Mouse (Mus musculus) ovary, adult 18-20 months (tissue): ENCODE results near the gene Dab2.

ENCODE experiments used
- DNase-seq: peaks from one replicate; pipeline ENCODE4 v3.0.0; 2022; ENCODE audit warnings: low spot score, mixed read lengths

Dab2 gene

DNA sequence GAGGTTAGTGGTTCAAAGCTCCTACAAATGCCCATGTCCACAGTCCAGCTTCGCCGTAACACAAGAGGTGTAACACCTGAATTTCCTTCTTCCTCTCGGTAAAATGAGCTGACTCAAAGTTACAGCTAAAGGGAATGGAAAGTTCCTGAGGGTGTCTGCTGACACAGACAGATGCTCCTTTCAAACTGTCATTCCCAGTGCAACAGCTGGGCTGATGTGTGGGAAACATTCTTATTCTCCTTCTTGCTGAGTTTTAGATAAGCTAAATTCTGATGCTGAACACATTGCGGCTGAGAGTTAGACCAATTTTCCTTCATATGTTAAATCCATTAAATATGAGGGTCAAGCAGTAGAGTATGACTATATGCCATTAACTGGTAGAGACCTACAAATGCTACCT is 94.0 kb downstream of the Dab2 start:
- no peak for DNase-seq

DNA sequence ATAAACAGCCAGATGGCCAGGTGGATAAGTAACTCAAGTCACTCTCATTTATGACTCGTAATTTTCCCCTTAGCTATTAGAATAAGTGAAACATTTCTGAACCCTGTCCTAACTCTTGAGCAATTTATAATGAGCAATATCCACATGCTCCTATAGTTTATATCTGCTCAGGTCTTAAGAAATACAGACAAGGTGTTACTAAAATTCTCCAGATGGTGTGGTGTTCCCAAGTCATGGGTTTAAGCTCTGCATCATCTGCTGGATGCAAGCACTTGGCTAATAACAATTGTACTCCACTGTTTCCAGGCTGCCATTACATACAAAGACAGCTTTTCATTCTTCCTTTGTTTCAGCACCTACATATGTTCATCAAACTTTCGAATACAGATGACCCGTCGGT is 98.6 kb downstream of the Dab2 start:
- DNase-seq, result no peak

DNA sequence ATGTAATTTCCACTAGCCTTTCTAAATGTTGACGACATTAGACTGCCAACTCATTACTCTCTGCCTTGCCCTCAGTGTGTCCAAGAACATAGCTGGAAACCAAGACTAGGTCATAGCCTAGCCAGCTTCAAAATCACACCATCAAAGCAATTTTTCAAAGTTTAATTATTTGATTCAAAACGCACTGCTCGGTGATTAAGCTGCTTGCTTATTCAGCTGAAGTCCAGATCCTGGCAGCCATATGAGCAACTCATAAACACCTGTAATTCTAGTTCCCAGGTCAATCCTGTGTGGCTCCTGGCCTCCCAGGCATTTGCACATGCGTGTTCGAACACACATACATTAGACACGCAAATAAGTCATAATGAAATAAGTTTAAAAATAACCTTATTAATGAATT is 99.3 kb downstream of the Dab2 start:
- DNase-seq, result no peak

DNA sequence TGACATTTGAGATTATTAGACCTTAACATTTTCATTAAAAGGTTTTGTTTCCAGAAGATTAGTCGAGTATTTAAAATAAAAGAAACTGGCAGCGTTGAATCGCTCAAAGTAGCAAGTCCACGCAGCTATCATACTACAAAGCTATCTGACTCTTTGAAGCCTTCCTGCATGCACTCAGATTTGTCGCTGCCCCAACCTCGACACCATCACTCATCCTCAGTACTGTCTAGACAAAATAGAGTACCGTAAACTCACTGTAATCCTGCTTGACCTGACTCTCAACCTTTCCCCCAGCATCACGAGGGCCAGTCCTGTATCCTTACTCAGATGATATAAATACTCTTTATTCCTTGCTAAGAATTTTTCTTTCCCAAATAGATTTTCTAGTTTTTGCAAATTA is 100.5 kb downstream of the Dab2 start:
- no peak for DNase-seq

DNA sequence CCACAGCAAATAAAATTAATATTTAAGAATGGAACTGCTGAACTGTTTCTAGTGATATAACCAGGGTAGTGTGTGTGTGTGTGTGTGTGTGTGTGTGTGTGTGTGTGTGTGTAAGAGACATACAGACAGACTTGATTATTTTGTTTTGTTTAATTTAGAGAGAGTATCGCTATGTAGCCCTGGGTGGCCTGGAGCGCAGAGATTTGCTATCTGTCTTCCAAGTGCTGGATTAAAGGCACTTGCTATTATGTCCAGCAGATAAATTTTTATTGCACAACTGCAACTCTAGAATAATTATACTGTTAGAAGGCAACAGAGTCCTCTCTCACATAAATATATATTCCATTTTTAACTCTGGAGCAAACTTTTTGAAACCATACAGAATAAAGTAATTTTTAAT is 102.8 kb downstream of the Dab2 start:
- no peak for DNase-seq

DNA sequence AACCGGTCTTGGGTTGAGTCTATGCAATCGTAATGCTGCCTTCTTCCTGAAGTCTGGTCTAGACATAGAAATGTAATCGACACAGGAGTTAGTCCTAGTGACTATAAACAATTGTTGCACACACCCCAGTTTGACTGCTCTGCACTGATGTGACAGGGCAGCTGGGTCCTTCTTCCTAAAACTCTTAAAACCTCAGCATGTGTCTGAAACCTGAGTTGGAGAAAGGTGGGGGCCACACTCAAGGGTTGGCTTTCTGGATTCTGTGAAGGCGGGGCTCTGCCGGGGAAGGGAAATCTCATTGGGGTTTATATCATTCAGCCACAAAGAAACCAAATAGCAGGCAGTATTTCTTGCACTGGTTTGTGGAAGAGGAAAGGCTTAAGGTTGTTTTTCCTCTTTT is 104.6 kb downstream of the Dab2 start:
- no peak for DNase-seq

DNA sequence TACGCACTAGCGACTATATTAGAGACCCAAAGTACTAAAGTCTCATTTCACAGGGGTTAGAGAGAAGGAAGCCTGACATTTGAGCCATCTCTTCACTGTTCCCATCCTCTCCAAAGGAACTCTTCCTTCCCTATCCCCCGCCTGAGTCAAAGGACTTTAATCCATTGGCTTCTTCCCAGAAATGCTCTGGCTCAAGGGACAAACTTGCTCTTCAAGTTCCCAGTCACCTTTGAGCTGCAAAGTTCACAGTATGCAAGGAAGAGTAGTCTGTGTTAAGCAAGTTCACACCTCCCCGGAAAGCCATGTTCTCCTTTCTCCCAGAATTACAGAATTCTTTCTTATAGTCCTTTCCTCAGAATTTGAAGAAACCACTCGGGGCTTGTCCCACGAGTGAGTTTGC is 107.2 kb downstream of the Dab2 start:
- DNase-seq, result no peak

DNA sequence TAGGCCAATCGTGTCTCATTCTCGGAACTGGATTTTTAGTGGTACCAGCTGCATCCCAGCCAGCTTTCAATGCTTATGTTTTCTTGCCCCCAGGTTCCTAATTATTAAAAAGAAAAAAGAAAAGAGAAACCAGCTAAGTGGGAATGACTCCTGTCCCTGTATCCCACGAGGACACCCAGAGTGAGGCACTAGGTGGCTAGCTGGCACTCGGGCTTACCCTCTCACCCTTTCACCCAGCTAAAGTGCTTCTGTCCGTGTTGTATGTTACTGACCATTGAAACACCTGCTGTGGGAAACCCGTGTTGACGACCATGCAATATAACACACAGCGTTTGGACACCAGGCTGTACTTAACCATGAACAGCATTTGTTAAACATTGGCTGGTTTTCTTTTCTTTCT is 109.4 kb downstream of the Dab2 start:
- DNase-seq, result no peak

DNA sequence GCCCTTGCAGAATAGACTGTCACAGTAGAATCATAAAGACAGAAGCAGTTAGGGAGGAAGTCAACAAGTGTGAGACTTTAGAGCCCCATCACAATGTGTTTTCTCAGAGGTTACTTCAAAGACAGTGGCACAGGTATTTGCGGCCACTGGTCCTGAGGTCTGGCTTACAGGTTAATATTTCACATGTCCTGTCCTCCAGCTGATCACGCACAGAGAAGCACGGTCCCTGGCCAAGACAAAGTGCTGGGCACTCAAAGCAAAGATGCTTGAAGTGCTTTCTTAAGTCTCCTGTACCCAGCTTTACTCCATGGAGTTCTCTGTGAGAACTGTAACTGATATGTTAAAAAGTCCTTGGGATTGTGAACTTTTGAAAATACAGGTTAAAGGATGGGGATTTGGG is 110.6 kb downstream of the Dab2 start:
- no peak for DNase-seq

DNA sequence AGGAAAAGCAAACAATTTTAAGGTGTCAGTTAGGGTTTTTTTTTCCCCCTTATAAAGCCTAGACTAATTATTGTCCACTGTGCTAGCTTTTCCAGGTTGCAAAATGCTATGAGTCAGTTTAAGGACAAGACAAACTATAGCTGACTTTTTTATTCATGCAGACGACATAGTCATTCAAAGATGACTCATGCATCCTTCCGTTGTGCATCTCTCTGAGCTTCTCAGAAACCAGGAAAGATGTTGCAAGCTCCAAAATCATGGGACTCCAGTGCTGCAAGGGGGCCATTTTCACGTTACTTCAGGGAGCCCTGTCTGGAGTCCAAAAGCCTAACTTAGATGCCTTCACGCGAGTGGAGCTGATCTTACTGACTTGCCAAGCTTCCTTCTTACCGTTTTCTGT is 111.7 kb downstream of the Dab2 start:
- DNase-seq, result no peak

DNA sequence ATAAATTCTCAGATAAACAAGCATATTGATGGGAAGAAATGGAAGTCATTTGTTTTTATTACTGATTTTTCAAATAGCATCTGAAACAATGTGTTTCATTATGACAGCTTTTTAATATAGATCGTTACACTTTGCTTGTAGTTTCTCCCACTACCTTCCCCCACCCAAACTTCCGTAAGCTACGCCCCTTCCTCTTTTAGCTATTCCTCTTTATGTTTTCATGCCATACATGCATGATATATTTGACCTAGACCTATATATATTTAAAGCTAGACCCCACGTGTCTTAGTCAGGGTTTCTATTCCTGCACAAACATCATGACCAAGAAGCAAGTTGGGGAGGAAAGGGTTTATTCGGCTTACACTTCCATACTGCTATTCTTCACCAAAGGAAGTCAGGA is 115.7 kb downstream of the Dab2 start:
- no peak for DNase-seq

DNA sequence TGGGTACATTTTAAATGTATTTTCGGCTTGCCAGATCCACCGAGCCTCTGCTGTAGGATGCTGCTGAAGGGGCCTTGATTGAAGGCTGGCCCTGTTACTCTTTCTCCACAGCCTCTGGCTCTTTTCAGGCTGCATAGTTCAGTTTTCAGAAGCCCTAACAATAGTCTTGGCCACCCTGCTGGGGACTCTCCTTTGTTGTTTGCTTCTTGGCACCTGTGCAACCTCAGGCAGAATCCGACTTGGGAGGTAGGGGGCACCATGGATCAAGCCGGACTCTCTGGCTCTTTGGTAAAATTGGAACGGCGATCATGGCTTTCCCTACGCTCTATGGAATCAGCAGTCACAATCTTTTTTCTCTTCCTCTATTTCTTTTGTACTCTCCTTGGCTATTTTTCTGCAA is 132.2 kb downstream of the Dab2 start:
- no peak for DNase-seq

DNA sequence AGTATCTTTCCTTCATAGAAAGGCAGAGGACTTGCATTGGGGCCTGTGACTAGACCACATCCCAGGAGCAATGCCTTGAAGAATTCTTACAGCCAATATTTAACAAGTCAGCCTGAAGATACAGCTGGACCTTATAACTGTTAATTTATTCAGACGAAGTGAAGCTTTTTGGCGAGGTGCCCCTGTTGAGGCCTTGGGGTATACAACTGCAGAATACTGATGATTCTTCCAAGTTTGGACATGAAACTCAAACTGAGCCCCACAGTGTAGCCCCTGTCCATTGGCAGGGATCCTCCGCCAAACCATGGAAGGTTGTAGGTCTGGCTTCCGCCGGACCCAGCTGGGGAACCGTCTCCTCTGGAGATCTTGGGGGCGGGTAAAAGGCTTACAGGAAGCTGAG is 132.8 kb downstream of the Dab2 start:
- no peak for DNase-seq

DNA sequence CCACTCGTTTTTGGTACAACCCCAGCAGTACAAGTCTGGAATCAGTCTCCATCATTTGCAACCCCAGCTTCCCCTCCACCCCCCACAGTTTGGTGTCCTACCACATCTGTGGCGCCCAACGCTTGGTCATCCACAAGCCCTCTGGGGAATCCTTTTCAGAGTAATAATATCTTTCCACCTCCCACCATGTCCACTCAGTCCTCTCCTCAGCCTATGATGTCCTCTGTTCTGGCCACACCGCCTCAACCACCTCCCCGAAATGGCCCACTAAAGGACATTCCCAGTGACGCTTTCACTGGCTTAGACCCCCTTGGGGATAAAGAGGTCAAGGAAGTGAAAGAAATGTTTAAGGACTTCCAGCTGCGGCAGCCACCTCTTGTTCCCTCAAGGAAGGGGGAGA is 135.7 kb downstream of the Dab2 start:
- DNase-seq, result no peak

DNA sequence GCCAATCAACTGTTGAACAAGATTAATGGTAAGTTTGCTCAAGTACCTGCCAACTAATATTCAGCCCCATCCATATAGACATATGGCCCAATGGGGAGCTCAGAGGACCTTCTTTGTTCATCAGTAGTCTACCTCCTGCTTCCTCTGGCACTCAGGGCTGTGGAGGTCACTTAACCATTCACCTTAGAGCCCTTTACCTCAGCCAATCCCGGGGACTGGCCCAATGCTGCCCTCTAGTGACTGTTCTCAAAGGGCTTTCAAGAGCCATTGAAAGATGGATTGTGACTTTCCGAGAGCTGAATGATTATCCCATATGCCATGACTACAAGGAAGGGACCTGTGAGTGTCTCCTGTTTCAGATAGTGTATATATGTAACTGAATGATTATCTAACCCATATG is 136.2 kb downstream of the Dab2 start:
- DNase-seq, result no peak

DNA sequence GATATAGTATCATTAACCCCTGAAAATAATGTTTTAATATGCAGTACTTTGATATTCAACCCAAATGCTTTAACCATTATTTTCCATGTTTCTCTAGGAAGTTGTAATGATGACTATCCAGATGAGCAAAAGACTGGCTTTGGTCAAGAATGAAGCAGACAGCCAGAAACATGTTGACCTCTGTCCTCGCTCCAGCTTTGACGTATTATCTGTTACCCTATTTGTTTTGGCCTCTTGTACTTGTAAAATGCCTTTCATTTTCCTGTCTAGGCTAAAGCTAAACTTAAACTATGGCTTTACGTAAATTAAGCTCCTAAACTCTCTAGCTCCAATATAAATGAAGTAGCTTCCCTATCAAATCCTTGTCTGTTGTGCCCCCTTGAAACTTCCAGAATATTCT is 139.1 kb downstream of the Dab2 start:
- DNase-seq, result no peak

DNA sequence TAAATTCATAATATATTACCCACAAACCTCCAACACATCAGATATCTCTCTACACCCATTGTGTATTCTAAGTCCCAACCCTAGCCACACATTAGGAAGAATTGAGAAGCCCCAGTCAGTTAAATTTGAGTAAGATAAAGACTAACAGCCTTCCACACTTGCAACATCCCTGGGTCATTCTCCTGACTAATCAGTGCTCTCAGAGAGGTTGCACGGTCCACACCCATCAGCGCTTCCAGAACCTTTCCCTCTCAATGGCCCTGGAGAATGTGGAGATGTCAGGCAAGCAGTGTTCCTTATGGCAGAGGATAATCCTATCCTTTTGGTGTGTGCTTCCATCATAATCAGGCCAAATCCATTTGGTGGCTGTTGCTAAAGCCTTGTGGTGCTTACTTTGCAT is 144.9 kb downstream of the Dab2 start:
- no peak for DNase-seq

DNA sequence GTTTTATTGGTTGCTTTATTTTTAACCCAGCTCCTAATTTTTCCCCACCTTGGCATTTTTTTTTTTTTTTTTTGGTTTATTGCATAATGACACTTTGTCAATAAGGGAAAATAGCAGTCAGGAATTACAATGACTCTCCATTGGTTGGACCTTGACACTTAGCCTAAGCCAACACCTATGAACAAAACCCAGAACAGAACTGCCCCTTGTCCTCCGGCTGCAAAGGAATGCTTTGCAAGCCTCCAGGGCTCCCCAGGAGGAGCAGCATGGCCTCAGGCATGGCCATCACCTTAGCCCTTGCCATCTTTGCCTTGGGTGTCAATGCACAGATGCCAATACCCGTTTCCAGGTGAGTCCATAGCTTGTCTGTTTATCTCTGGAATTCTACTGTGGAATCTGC is 145.5 kb downstream of the Dab2 start, which contains the start of gene C9:
Gene C9, plus strand, starts transcription at position 193 of the 400 bp plus-strand sequence.
- DNase-seq, result no peak

DNA sequence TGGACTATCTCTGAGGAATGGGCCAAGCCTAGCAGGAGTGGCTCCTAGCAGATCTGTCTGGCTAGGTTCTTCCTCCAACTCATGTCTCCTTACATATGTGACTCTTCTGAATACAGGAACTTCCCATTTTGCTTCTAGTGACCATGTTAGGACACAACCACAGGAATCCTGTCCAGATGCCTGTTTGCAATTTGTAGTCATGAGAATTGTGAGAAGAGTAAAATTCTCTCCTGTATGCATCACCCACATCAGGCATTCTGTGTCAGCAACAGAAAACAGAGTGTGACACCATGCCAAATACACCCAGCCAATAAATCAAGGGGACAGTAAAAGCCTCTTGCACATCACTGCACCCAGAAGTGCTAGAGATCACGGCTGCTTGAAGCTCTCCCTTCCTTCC is 146.6 kb downstream of the Dab2 start:
- DNase-seq, result no peak

DNA sequence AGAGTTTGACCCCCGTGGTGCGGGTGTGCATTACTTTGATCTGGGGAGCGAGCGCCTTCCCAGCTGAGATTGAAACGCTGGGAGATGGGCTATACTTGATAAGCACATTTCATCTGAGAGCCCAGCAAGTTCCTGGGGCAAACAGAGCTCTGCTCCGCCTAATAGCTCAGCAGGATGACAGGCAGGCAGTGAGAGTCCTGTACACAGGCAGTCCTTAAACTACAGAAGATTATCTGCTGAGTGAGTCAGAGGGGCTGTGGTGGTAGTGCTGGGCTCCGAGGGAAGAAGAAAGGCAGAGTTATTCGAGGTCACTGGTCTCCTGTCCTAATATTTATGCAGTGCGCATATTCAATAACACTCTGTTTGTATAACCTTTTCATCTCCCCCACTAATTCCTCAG is 149.3 kb downstream of the Dab2 start:
- no peak for DNase-seq

DNA sequence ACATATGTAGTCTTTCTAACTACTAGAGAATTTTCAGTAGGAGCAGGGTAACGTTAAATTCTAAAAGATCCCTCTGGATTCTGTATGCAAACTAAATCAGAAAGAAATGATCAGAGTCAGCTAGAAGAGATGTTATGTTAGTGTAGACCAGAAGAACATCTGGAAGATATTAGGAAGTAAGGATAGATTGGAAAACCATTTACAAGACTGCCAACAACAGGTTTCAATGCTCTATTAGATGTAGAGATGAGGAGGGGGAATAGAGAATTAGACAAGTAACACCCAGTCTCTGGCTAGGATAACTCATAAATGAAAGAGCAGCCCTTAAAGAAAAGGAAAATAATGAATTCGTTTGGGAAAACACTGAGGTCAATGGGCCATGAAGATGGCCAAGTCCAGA is 154.9 kb downstream of the Dab2 start:
- no peak for DNase-seq

DNA sequence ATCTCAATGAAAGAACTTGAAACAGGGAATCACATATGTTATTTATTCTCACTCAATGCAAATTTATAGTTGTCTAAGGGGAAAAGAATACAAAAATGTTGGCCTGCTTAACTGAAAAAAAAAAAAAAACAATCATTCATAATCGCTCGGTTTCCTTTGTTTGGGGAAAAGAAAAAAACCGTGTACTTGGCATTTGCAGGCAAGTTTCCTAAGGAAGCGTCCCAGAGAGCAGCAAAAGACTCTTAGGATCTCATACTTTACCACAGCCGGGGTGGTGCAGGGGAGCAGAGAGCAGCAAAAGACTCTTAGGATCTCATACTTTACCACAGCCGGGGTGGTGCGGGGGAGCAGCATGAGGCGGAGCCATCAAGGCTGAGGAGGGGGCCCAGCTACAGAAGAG is 161.8 kb downstream of the Dab2 start:
- no peak for DNase-seq

DNA sequence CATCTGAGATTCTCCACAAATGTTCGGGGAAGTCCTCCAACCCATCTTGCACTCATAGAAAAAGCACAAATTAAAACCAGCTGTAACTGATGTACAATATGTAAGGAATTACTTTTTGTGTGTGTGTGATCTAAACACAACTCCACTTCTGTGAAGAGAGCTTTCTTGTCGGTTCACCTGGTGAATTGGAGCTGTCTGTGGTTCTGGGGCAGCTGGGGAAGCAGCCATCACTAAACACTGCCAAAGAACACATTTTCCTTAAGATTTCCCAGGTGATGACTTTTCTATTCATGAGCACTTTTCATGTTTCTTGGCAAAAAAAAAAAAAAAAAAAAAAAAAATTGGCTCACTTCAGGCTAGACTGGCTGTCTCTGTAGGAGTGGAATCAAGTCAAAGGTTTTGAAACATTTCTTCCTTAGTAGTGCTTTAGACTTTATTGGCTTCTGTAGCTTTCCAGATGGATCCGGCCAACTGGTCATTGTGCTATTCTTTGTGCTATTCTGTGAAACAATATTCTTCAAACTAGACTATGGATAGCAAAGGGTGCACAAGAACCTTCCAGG is 163.9 kb downstream of the Dab2 start:
- DNase-seq, result no peak

DNA sequence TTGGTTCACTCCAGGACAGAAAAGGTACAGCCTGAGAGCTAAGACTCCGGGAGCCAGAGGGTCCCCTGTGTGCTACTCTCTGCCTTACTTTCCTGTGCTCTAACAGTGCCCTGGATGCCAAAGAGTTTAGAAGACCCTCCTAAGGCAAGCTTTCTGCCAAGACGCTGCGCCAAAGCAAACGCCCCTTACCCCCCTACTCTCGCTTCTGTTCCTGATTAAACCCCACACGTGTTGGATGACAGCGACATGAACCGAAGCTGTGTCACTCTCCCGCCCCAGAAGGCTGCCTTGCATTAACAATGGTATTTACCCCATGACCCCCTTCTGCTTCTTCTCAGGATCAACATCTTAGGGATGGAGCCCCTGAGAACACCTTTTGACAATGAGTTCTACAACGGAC is 167.4 kb downstream of the Dab2 start:
- no peak for DNase-seq

DNA sequence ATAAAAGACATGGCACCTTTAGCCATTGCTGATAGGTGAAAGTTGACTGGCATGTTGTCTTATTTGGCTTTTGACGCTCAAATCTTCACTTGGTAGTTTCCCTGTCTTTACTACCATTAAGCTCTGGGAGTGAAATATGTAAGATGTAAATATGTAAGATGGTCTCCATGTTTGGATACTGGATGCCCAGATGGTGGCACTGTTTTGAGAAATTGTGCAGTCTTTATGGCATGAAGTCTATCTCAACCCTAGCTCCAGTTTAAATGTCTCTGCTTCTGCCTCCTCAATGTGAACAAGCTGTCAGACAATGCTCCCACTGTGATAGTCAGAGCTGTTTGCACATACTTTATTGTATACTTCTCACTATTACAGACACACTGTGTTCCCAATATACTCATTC is 169.3 kb downstream of the Dab2 start:
- no peak for DNase-seq
